Mouse (Mus musculus): Measurements from ENCODE around the gene Rnf38. TPM values are rescaled to one million over a fixed set of nuclear protein-coding genes. Genes with fewer than 3 reads are reported as not detected.

The Rnf38 gene
- polyA plus RNA-seq, 1 experiment from 2014 or later, result 15.3 TPM

- WGBS (ENCODE audit: insufficient replicate concordance), result 73% methylated on average over 7 of the region's 7 CpGs
- no peak overlapping the region for H3K4me3 ChIP-seq
- no peak overlapping the region for H3K9ac ChIP-seq
- ATAC-seq, result no peak
- peaks cover 6% of the 10 kb centered on the region; the same call in 1 of the 2 replicates for H3K4me1 ChIP-seq
- no peaks in the 10 kb centered on the region for H3K36me3 ChIP-seq
- H3K27me3 ChIP-seq (replicated peaks), result peaks cover 18% of the 10 kb centered on the region
- no peak overlapping the region for H3K27ac ChIP-seq
- no peak overlapping the region for H3K4me2 ChIP-seq
- no peaks in the 10 kb centered on the region for H3K9me3 ChIP-seq (replicated peaks)
Observed at GRCm38 (mm10) chr4:44110771-44111170, 122.8 kb downstream of the Rnf38 start.

- Histone ChIP-seq H3K27me3 (replicated peaks) (peaks cover 24% of the 10 kb centered on the region), H3K36me3 (no peaks in the 10 kb centered on the region), H3K9ac (no peak overlapping the region), H3K27ac (no peak overlapping the region), H3K9me3 (replicated peaks) (no peaks in the 10 kb centered on the region), H3K4me3 (no peak overlapping the region), H3K4me1 (peaks cover 14% of the 10 kb centered on the region; the same call in 1 of the 2 replicates), H3K4me2 (no peak overlapping the region)
- no peak for ATAC-seq
- WGBS (ENCODE audit: insufficient replicate concordance), result 94% methylated on average over 6 of the region's 6 CpGs
Observed at GRCm38 (mm10) chr4:44108297-44108696, 125.3 kb downstream of the Rnf38 start.

GRCm38 (mm10) chr4:44107339-44107738 lies 126.2 kb downstream of the Rnf38 start:
- H3K27me3 ChIP-seq (replicated peaks), result peaks cover 24% of the 10 kb centered on the region
- WGBS (ENCODE audit: insufficient replicate concordance), result 38% methylated on average over 6 of the region's 6 CpGs
- H3K4me2 ChIP-seq, result no peak overlapping the region
- H3K4me3 ChIP-seq, result no peak overlapping the region
- no peak overlapping the region for H3K27ac ChIP-seq
- no peak overlapping the region for H3K9ac ChIP-seq
- no peak for ATAC-seq
- no peaks in the 10 kb centered on the region for H3K36me3 ChIP-seq
- H3K9me3 ChIP-seq (replicated peaks), result no peaks in the 10 kb centered on the region
- H3K4me1 ChIP-seq, result peaks cover 14% of the 10 kb centered on the region; the same call in 1 of the 2 replicates

GRCm38 (mm10) chr4:44106297-44106821 lies 127.2 kb downstream of the Rnf38 start:
- no peaks in the 10 kb centered on the region for H3K36me3 ChIP-seq
- no peak overlapping the region for H3K27ac ChIP-seq
- no peak overlapping the region; the same call in 1 of the 2 replicates for H3K4me3 ChIP-seq
- no peaks in the 10 kb centered on the region for H3K9me3 ChIP-seq (replicated peaks)
- H3K4me2 ChIP-seq, result peak overlapping the region; percentile 33
- H3K9ac ChIP-seq, result no peak overlapping the region
- H3K27me3 ChIP-seq (replicated peaks), result peaks cover 24% of the 10 kb centered on the region
- WGBS (ENCODE audit: insufficient replicate concordance), result 14% methylated on average over 18 of the region's 18 CpGs
- peaks cover 14% of the 10 kb centered on the region; the same call in 1 of the 2 replicates for H3K4me1 ChIP-seq
- no peak for ATAC-seq

GRCm38 (mm10) chr4:44104195-44104917 lies 129.2 kb downstream of the Rnf38 start:
- no peaks in the 10 kb centered on the region for H3K9me3 ChIP-seq (replicated peaks)
- no peaks in the 10 kb centered on the region for H3K36me3 ChIP-seq
- H3K4me2 ChIP-seq, result no peak overlapping the region
- H3K4me1 ChIP-seq, result peaks cover 14% of the 10 kb centered on the region; the same call in 1 of the 2 replicates
- no peak for ATAC-seq
- H3K27ac ChIP-seq, result no peak overlapping the region
- no peak overlapping the region for H3K9ac ChIP-seq
- peaks cover 24% of the 10 kb centered on the region for H3K27me3 ChIP-seq (replicated peaks)
- H3K4me3 ChIP-seq, result no peak overlapping the region
- 44% methylated on average over 8 of the region's 8 CpGs for WGBS (ENCODE audit: insufficient replicate concordance)

- no peak overlapping the region for H3K4me3 ChIP-seq
- 79% methylated on average over 8 of the region's 8 CpGs for WGBS (ENCODE audit: insufficient replicate concordance)
- no peak overlapping the region for H3K27ac ChIP-seq
- H3K9ac ChIP-seq, result no peak overlapping the region
- peaks cover 24% of the 10 kb centered on the region for H3K27me3 ChIP-seq (replicated peaks)
- no peak overlapping the region for H3K4me2 ChIP-seq
- H3K9me3 ChIP-seq (replicated peaks), result no peaks in the 10 kb centered on the region
- peaks cover 14% of the 10 kb centered on the region; the same call in 1 of the 2 replicates for H3K4me1 ChIP-seq
- no peak for ATAC-seq
- H3K36me3 ChIP-seq, result no peaks in the 10 kb centered on the region
Observed at GRCm38 (mm10) chr4:44103620-44104019, 130.0 kb downstream of the Rnf38 start.

- ATAC-seq, result no peak
- 40% methylated on average over 11 of the region's 11 CpGs for WGBS (ENCODE audit: insufficient replicate concordance)
- H3K9ac ChIP-seq, result no peak overlapping the region
- no peak overlapping the region for H3K4me2 ChIP-seq
- no peak overlapping the region for H3K27ac ChIP-seq
- no peaks in the 10 kb centered on the region; the same call in 1 of the 2 replicates for H3K27me3 ChIP-seq (replicated peaks)
- no peak overlapping the region for H3K4me3 ChIP-seq
- no peaks in the 10 kb centered on the region for H3K9me3 ChIP-seq (replicated peaks)
- peaks cover 5% of the 10 kb centered on the region for H3K4me1 ChIP-seq
- no peaks in the 10 kb centered on the region for H3K36me3 ChIP-seq
Observed at GRCm38 (mm10) chr4:44097576-44098335, 135.8 kb downstream of the Rnf38 start.

- Histone ChIP-seq H3K36me3 (no peaks in the 10 kb centered on the region), H3K4me1 (peaks cover 22% of the 10 kb centered on the region), H3K27me3 (replicated peaks) (no peaks in the 10 kb centered on the region; the same call in none of the 2 replicates), H3K4me3 (no peak overlapping the region), H3K4me2 (no peak overlapping the region), H3K9ac (no peak overlapping the region), H3K27ac (no peak overlapping the region), H3K9me3 (replicated peaks) (no peaks in the 10 kb centered on the region)
- WGBS (ENCODE audit: insufficient replicate concordance), result 75% methylated on average over 4 of the region's 4 CpGs
- ATAC-seq, result no peak
Observed at GRCm38 (mm10) chr4:44094475-44094874, 139.1 kb downstream of the Rnf38 start.

GRCm38 (mm10) chr4:44092359-44092758 lies 141.2 kb downstream of the Rnf38 start:
- peak overlapping the region; percentile 43 for H3K4me2 ChIP-seq
- H3K36me3 ChIP-seq, result no peaks in the 10 kb centered on the region
- H3K27ac ChIP-seq, result 0 out of 2 replicates have a peak overlapping the region, but pooled peaks have one; percentile 15
- WGBS (ENCODE audit: insufficient replicate concordance), result 42% methylated on average over 10 of the region's 11 CpGs
- H3K27me3 ChIP-seq (replicated peaks), result no peaks in the 10 kb centered on the region; the same call in 1 of the 2 replicates
- H3K4me3 ChIP-seq, result 0 out of 2 replicates have a peak overlapping the region, but pooled peaks have one; percentile 9
- no peak overlapping the region for H3K9ac ChIP-seq
- peak; percentile 88 for ATAC-seq
- H3K9me3 ChIP-seq (replicated peaks), result no peaks in the 10 kb centered on the region
- H3K4me1 ChIP-seq, result peaks cover 22% of the 10 kb centered on the region

- no peak for ATAC-seq
- no peak overlapping the region for H3K4me3 ChIP-seq
- no peak overlapping the region for H3K27ac ChIP-seq
- peaks cover 23% of the 10 kb centered on the region for H3K27me3 ChIP-seq (replicated peaks)
- H3K36me3 ChIP-seq, result no peaks in the 10 kb centered on the region
- WGBS (ENCODE audit: insufficient replicate concordance), result 75% methylated on average over 3 of the region's 3 CpGs
- H3K4me2 ChIP-seq, result no peak overlapping the region
- no peak overlapping the region for H3K9ac ChIP-seq
- H3K9me3 ChIP-seq (replicated peaks), result no peaks in the 10 kb centered on the region
- peaks cover 6% of the 10 kb centered on the region; the same call in 1 of the 2 replicates for H3K4me1 ChIP-seq
Observed at GRCm38 (mm10) chr4:44085566-44085965, 148.0 kb downstream of the Rnf38 start.

- no peak overlapping the region for H3K4me2 ChIP-seq
- H3K9ac ChIP-seq, result no peak overlapping the region
- ATAC-seq, result no peak
- peaks cover 6% of the 10 kb centered on the region; the same call in 1 of the 2 replicates for H3K4me1 ChIP-seq
- no peak overlapping the region for H3K27ac ChIP-seq
- 74% methylated on average over 13 of the region's 13 CpGs for WGBS (ENCODE audit: insufficient replicate concordance)
- H3K27me3 ChIP-seq (replicated peaks), result peaks cover 23% of the 10 kb centered on the region
- no peaks in the 10 kb centered on the region for H3K36me3 ChIP-seq
- H3K9me3 ChIP-seq (replicated peaks), result no peaks in the 10 kb centered on the region
- no peak overlapping the region for H3K4me3 ChIP-seq
Observed at GRCm38 (mm10) chr4:44084602-44085325, 148.8 kb downstream of the Rnf38 start.

Measured in liver, embryonic 12.5 days (tissue).